Mouse (Mus musculus): ENCODE results near the gene Tcl1b2.
"Not testable (repeated sequence)": the region's sequence is repeated elsewhere in the genome, so short reads cannot be mapped to it uniquely, and the experiment has no call there.

Gene Tcl1b2

DNA sequence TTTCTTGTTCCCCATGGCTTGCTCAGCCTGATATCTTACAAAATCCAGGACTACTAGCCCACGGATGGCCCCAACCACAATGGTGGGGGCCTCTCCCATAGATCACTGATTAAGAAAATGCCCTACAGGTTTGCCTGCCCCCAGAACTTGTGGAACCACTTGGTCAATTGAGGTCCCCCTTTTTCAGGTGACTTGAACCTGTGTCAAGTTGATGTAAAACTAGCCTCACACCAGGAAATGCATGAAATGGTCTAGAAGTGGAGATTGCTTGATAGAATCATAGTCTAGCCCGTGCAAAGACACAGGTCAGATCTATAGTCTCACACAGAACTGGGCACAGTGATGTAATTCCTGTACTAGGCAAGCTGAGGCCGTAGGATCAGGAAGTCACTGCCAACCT lies at the start of gene Tcl1b2:
Gene Tcl1b2, plus strand, starts transcription at position 301 of the 400 bp plus-strand sequence.
- DNase-seq (ENCODE audit: extremely low read depth, low read depth): no peak

- no peak for DNase-seq (ENCODE audit: extremely low read depth, low read depth)
Observed at GRCm38 (mm10) chr12:105099466-105100044, 46.3 kb upstream of the Tcl1b2 start.

DNA sequence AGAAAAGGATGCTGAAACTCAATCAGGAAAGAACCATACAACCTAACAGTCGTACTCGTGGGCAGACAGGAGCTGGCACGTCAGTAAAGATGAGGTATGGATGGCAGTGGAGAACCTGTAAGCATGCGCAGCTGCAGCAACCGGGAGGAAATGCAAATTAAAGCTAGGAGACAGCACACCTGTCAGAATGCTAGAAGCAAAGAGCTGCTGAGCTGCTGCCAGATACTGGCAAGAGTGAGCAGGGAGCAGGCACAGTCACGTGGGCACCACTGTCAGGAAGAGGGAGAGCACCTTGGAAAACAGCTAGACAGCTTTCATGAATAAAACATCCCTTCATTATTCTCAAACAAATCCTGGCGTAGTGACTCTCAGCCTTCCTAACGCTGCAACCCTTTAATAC lies 42.9 kb upstream of the Tcl1b2 start:
- no peak for DNase-seq (ENCODE audit: extremely low read depth, low read depth)

GRCm38 (mm10) chr12:105104036-105104435 lies 41.8 kb upstream of the Tcl1b2 start:
- DNase-seq (ENCODE audit: extremely low read depth, low read depth): peak; percentile 11

GRCm38 (mm10) chr12:105105326-105105725 lies 40.5 kb upstream of the Tcl1b2 start:
- no peak for DNase-seq (ENCODE audit: extremely low read depth, low read depth)

DNA sequence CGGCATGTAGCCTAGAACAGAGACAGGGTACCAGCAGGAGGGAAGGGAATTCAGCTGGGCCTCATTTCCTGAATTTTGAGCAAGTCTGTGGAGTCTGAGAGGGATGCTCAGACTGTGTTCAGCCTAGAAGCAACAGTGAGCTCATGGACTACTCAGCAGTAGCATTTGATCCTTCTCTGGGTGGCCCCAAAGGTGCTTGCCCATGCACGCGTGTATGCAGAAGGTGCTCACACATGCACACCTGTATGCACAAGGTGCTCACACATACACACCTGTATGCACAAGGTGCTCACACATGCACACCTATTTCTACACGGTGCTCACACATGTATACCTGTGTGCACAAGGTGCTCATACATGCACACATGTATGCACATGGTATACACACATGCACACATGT lies 37.0 kb upstream of the Tcl1b2 start:
- no peak for DNase-seq (ENCODE audit: extremely low read depth, low read depth)

DNA sequence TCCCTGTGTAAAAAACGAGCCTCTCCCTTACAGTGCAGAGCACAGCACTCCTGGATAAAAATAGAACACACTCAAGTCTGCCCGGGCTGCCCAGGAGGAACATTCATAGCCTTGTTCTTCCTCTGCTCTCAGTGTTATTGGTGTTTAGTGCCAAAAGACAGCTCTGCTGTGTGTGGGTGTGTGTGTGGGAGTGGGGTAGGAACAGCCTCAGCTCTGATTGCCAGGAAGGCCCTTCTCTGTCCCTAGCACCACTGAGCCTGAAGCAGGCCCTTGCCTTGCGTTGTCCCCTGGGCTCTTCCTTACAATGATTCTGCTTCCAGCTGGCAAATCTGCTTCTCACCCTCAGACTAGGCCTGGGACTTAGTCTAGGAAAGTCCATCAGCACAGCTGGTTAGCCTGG lies 36.4 kb upstream of the Tcl1b2 start:
- no peak for DNase-seq (ENCODE audit: extremely low read depth, low read depth)

DNA sequence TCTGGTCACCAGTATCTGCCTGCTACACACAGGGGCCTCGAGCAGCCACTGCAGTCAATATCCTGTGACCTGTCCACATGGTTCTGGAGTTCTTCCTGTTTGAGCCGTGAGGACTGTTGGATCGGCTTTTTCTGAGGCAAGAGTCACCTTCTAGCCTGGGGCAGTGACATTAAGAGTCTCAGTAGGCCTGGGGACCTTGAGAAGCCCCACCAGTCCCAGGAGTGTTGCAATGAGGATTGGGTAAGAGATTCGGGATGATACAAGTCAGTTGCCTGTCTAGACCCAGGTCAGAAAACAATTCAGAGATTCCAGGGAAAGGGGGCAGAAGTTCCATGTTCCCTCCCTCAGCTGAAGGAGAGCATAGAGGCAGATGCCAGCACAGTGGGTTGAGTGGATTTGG lies 36.0 kb upstream of the Tcl1b2 start:
- DNase-seq (ENCODE audit: extremely low read depth, low read depth): no peak

- DNase-seq (ENCODE audit: extremely low read depth, low read depth): no peak
Observed at GRCm38 (mm10) chr12:105112321-105112988, 33.4 kb upstream of the Tcl1b2 start.

- no peak for DNase-seq (ENCODE audit: extremely low read depth, low read depth)
Observed at GRCm38 (mm10) chr12:105116648-105117047, 29.2 kb upstream of the Tcl1b2 start.

DNA sequence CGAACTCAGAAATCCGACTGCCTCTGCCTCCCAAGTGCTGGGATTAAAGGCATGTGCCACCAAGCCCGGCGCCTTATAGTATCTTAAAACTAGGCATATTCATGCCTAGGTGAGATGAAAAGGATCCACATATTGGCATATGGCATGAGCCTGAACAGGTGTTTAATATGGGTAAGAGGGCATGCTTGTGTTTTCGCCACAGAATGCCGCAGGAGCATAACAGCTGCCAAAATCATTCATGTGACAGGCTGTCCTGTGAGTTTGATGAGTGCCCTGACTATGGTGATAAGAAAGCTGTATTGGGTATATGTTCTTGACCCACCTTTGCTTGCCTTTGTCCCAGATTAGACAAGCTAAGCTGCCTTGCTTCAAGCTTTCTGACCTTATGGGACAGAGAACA lies 20.5 kb upstream of the Tcl1b2 start:
- no peak for DNase-seq (ENCODE audit: extremely low read depth, low read depth)

GRCm38 (mm10) chr12:105126516-105126915 lies 19.3 kb upstream of the Tcl1b2 start:
- DNase-seq (ENCODE audit: extremely low read depth, low read depth): no peak

GRCm38 (mm10) chr12:105127607-105128006 lies 18.2 kb upstream of the Tcl1b2 start:
- DNase-seq (ENCODE audit: extremely low read depth, low read depth): no peak

GRCm38 (mm10) chr12:105129494-105130205 lies 16.2 kb upstream of the Tcl1b2 start:
- DNase-seq (ENCODE audit: extremely low read depth, low read depth): not testable (repeated sequence)

- DNase-seq (ENCODE audit: extremely low read depth, low read depth): not testable (repeated sequence)
Observed at GRCm38 (mm10) chr12:105134167-105134566, 11.6 kb upstream of the Tcl1b2 start.

GRCm38 (mm10) chr12:105134826-105135225 lies 11.0 kb upstream of the Tcl1b2 start:
- DNase-seq (ENCODE audit: extremely low read depth, low read depth): not testable (repeated sequence)

DNA sequence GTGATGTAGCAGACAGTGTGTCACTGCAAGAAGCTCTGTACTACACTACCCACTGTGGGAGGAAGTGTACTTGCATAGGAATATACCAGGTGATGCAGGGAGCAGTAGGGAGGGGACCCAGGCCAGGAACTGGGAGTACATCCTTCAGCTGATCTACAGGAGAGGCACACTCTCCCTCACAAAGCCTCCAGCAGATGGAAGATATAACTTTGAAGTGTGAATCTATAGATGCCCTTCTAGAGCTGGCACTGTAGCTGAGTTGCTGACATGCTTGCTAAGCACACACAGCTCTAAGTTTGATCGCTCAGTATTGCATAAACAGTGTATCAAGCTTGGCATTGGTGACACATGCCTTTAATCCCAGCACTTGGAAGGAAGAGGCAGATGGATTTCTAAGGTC lies 8.1 kb upstream of the Tcl1b2 start:
- not testable (repeated sequence) for DNase-seq (ENCODE audit: extremely low read depth, low read depth)

GRCm38 (mm10) chr12:105143096-105143495 lies 2.7 kb upstream of the Tcl1b2 start:
- no peak for DNase-seq (ENCODE audit: extremely low read depth, low read depth)

- DNase-seq (ENCODE audit: extremely low read depth, low read depth): not testable (repeated sequence)
Observed at GRCm38 (mm10) chr12:105144928-105145327, 886 bp upstream of the Tcl1b2 start.

DNA sequence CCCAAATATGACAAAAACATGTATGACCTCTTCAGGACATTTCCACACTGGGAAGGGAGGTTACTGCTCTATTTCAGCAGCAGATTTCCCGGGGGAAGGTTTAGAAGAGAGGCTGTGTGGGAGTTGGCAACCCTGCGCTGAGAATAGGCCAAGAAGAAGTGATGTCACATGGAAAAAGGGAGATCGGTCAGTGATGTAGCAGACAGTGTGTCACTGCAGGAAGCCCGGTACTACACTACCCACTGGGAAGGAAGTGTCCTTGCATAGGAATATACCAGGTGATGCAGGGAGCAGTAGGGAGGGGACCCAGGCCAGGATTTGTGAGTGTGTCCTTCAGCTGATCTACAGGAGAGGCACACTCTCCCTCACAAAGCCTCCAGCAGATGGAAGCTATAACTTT lies 9.5 kb downstream of the Tcl1b2 start:
- DNase-seq (ENCODE audit: extremely low read depth, low read depth): not testable (repeated sequence)

GRCm38 (mm10) chr12:105158842-105159241 lies 13.0 kb downstream of the Tcl1b2 start:
- no peak for DNase-seq (ENCODE audit: extremely low read depth, low read depth)

DNA sequence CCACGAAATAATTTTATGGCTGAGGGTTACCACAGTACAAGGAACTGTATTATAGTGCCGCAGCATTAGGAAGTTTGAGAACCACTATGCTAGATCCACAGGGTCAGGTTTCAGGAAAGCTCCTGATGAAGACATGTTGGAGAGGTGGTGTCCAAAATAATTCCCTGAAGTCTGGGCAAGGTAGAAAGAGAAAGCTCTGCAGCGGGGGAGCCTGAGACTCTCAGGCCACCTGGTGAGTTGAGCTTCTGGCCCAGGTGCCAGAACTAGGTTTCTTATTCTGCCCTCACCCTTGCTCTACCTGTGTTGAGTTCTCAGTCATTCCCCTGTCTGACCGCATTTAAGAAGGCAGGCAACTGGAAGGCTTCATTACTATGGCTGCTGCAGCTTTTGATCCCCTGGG lies 13.6 kb downstream of the Tcl1b2 start, which contains the start of gene Tcl1b1:
Gene Tcl1b1, plus strand, starts transcription at position 301 of the 400 bp plus-strand sequence.
- DNase-seq (ENCODE audit: extremely low read depth, low read depth): no peak
